Mouse (Mus musculus) liver, adult (tissue): ENCODE data around the gene Scube3.

ENCODE experiments used
- GATA4 ChIP-seq: IDR thresholded peaks from 2 replicates; pipeline ENCODE4 v1.6.1; 2014; ENCODE audit warnings: mild to moderate bottlenecking, low read length; ENCODE audit not compliant: insufficient replicate concordance

Scube3 gene

GRCm38 (mm10) chr17:28141771-28142699 is at the start of gene Scube3:
Scube3 (plus strand) TSS chr17:28142141.
- TF ChIP-seq GATA4: no peak

- no peak for TF ChIP-seq GATA4
Measured at GRCm38 (mm10) chr17:28092297-28092696, 49.6 kb upstream of the Scube3 start.

GRCm38 (mm10) chr17:28093837-28094236 is 48.1 kb upstream of the Scube3 start:
- no peak for TF ChIP-seq GATA4

GRCm38 (mm10) chr17:28096418-28096817 is 45.5 kb upstream of the Scube3 start:
- no peak for TF ChIP-seq GATA4

- no peak for TF ChIP-seq GATA4
Measured at GRCm38 (mm10) chr17:28097308-28097707, 44.6 kb upstream of the Scube3 start.

GRCm38 (mm10) chr17:28099086-28099485 is 42.9 kb upstream of the Scube3 start:
- TF ChIP-seq GATA4: no peak

- no peak for TF ChIP-seq GATA4
Measured at GRCm38 (mm10) chr17:28100669-28101068, 41.3 kb upstream of the Scube3 start.

- TF ChIP-seq GATA4: no peak
Measured at GRCm38 (mm10) chr17:28101284-28101887, 40.6 kb upstream of the Scube3 start.

GRCm38 (mm10) chr17:28101902-28102319 is 40.0 kb upstream of the Scube3 start:
- no peak for TF ChIP-seq GATA4

GRCm38 (mm10) chr17:28104416-28104815 is 37.5 kb upstream of the Scube3 start:
- no peak for TF ChIP-seq GATA4

GRCm38 (mm10) chr17:28106352-28106751 is 35.6 kb upstream of the Scube3 start:
- TF ChIP-seq GATA4: no peak

- TF ChIP-seq GATA4: no peak
Measured at GRCm38 (mm10) chr17:28107275-28107674, 34.7 kb upstream of the Scube3 start.

- TF ChIP-seq GATA4: no peak
Measured at GRCm38 (mm10) chr17:28112266-28112665, 29.7 kb upstream of the Scube3 start.

GRCm38 (mm10) chr17:28116335-28116734 is 25.6 kb upstream of the Scube3 start:
- no peak for TF ChIP-seq GATA4

GRCm38 (mm10) chr17:28117451-28118209 is 24.3 kb upstream of the Scube3 start:
- TF ChIP-seq GATA4: no peak

GRCm38 (mm10) chr17:28120460-28120859 is 21.5 kb upstream of the Scube3 start:
- no peak for TF ChIP-seq GATA4

- TF ChIP-seq GATA4: no peak
Measured at GRCm38 (mm10) chr17:28122949-28123348, 19.0 kb upstream of the Scube3 start.
